Mouse (Mus musculus) cortical plate, adult 2 months (tissue): ENCODE data around the gene Slc29a4. TPM values are rescaled to one million over a fixed set of nuclear protein-coding genes. Genes with fewer than 3 reads are reported as not detected.

Experiments
- H3K27ac ChIP-seq: fragments of 200-500 bp; 2 replicates; pipeline ENCODE4 v1.5.1; 2012; ENCODE audit warnings: low read length, control low read depth, inconsistent platforms; ENCODE audit not compliant: insufficient read depth
- H3K4me1 ChIP-seq: fragments of 200-500 bp; 2 replicates; pipeline ENCODE4 v1.6.1; 2011; ENCODE audit warnings: low read length; ENCODE audit not compliant: control insufficient read depth, insufficient read depth
- H3K4me3 ChIP-seq: fragments of 200-500 bp; 2 replicates; pipeline ENCODE4 v1.5.1; 2011; ENCODE audit warnings: mild to moderate bottlenecking, low read length, control low read depth; ENCODE audit not compliant: insufficient read depth
- CTCF ChIP-seq: fragments of 200-500 bp; IDR thresholded peaks from 2 replicates; pipeline ENCODE4 v1.5.1; 2011; ENCODE audit warnings: mild to moderate bottlenecking, control low read depth, low read length; ENCODE audit not compliant: insufficient read depth; ENCODE audit errors: extremely low read depth
- POLR2A ChIP-seq: fragments of 200-500 bp; IDR thresholded peaks from 2 replicates; pipeline ENCODE4 v1.6.1; 2011; ENCODE audit warnings: mild to moderate bottlenecking, low read length, control low read depth; ENCODE audit not compliant: insufficient read depth; ENCODE audit errors: extremely low read depth
- polyA plus RNA-seq: library from polyadenylated mRNA; depleted of rRNA; stranded (reverse); fragments of >200 nt; gene quantifications from 2 replicates; pipeline ENCODE4 v1.2.3, GENCODE M21; 2012

The Slc29a4 gene
- polyA plus RNA-seq, 1 experiment: 7.9 TPM

DNA sequence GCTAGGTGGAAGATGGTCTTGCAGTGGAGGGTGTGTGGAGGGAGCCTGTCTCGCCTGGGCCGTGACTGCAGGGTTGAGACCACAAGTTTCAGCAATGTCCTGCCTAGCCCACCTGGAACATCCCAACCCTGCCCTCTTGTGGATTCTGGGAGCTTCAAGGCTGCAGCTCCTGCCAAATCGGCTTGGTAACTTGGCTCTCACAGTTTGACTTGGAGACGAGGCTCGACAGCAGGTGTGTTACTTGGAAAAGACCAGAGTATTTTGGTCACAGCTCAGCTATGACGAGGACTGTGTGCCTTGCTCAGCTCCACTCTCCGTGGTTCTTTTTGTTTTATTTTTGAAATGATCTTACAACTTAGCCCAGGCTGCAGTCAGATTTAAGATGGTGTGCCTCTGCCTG lies 22.6 kb upstream of the Slc29a4 start:
- TF ChIP-seq POLR2A (no peak), CTCF (peak; percentile 33; the same call in 1 of the 2 replicates)
- H3K4me1 ChIP-seq: 0 out of 2 replicates have a peak, but pooled peaks cover 1% of the 10 kb centered on the region
- H3K4me3 ChIP-seq: no peak overlapping the region
- H3K27ac ChIP-seq: no peak overlapping the region

DNA sequence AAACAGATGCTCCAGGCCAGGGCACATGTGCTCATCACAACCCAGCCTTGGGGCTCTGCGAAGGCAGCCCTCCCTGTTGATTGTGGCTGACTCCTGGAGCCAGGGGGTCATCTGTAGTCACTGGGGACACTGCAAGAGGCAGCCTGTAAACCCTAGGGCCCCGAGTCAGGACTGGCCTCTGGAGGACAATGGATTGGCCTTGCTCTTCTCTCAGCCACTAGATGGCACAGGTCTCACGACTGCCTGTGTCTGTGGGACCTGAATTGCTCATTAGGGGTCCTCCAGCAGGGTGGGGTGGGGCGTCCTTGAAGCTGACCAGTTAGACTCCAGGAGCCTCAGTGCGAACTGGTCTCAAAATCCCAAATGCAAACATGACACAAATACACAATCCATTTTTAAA lies 19.2 kb upstream of the Slc29a4 start:
- Histone ChIP-seq H3K4me1 (0 out of 2 replicates have a peak, but pooled peaks cover 1% of the 10 kb centered on the region), H3K27ac (no peak overlapping the region), H3K4me3 (no peak overlapping the region)
- TF ChIP-seq POLR2A (no peak), CTCF (peak; percentile 55)

DNA sequence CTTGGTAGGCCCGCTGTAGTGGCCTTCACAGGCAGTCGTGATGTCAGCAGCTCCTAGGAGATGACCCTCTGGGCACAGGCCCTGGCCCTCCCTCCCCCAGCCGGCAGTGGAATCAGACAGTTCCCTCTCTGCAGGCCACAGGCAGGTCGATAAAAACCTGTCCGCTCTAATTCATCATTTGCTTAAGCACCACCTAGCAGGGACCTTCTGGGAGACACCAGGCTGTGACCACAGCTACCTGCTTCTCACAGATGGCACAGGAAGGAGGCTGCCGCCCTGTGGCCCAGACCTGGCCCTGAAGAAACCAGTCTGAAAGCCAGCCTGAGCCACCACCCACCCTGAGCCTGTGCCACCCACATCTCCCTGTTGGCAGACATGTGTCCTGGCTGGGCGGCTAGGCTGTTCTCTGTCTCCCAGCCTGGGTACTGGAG lies 14.2 kb upstream of the Slc29a4 start:
- no peaks in the 10 kb centered on the region for H3K4me1 ChIP-seq
- H3K4me3 ChIP-seq: no peak overlapping the region
- TF ChIP-seq CTCF (no peak), POLR2A (no peak)
- no peak overlapping the region for H3K27ac ChIP-seq

GRCm38 (mm10) chr5:142679065-142679464 lies 13.2 kb upstream of the Slc29a4 start:
- Histone ChIP-seq H3K4me1 (no peaks in the 10 kb centered on the region), H3K27ac (no peak overlapping the region), H3K4me3 (no peak overlapping the region)
- TF ChIP-seq CTCF (no peak), POLR2A (no peak)

- TF ChIP-seq POLR2A (no peak), CTCF (no peak)
- Histone ChIP-seq H3K27ac (no peak overlapping the region), H3K4me1 (no peaks in the 10 kb centered on the region), H3K4me3 (no peak overlapping the region)
Observed at GRCm38 (mm10) chr5:142681911-142682310, 10.4 kb upstream of the Slc29a4 start.

DNA sequence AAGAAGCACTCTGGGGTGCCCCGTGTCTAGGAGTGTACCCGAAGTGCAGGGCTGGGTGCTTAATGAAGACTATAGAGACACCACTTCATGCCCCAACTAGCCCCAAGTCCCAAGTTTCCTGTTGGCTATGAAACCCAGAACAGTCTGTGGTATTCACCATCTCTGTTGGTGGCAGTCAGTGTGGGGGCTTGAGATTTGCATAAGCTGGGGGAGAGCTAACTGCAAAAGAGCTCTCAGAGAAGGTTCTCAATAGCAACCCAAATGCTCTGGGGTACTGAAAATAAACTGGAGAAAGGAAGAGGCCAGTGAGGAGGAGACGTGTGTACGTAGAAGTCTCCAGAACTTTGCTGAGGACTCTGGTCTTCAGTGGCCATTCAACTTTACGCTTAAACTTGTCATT lies 9.8 kb upstream of the Slc29a4 start:
- Histone ChIP-seq H3K27ac (no peak overlapping the region), H3K4me1 (no peaks in the 10 kb centered on the region), H3K4me3 (no peak overlapping the region)
- TF ChIP-seq POLR2A: no peak
- no peak for TF ChIP-seq CTCF

- TF ChIP-seq CTCF (no peak), POLR2A (no peak)
- Histone ChIP-seq H3K4me3 (no peak overlapping the region), H3K27ac (no peak overlapping the region), H3K4me1 (peaks cover 1% of the 10 kb centered on the region; the same call in 1 of the 2 replicates)
Observed at GRCm38 (mm10) chr5:142688866-142689265, 3.4 kb upstream of the Slc29a4 start.

DNA sequence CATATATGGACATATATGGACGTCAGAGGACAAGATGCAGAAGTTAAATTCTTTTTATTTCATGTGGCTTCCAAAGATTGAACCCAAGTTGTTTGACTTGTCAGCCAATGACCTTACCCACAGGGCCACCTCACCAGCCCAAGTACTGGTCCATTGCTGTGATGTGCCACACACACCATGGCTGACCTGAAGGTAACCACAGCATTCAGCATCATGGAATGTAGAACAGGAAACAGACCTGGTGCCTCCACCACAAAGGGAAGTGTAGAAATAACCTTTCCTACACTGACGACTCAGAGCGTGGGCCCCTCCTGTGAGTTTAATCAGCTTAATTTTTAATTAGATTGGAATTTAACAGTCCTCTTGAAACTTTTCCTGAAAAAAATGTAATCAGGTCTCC lies 2.0 kb upstream of the Slc29a4 start:
- Histone ChIP-seq H3K4me1 (peaks cover 1% of the 10 kb centered on the region; the same call in 1 of the 2 replicates), H3K4me3 (no peak overlapping the region), H3K27ac (no peak overlapping the region)
- TF ChIP-seq POLR2A (no peak), CTCF (no peak)

- TF ChIP-seq CTCF (no peak), POLR2A (no peak)
- Histone ChIP-seq H3K4me3 (no peak overlapping the region), H3K27ac (no peak overlapping the region), H3K4me1 (peaks cover 1% of the 10 kb centered on the region; the same call in 1 of the 2 replicates)
Observed at GRCm38 (mm10) chr5:142692971-142693737, 842 bp downstream of the Slc29a4 start.

- Histone ChIP-seq H3K4me3 (no peak overlapping the region), H3K27ac (no peak overlapping the region), H3K4me1 (peaks cover 5% of the 10 kb centered on the region)
- no peak for TF ChIP-seq POLR2A
- no peak for TF ChIP-seq CTCF
Observed at GRCm38 (mm10) chr5:142693738-142694430, 1.6 kb downstream of the Slc29a4 start.
